Mouse (Mus musculus): ENCODE data around the gene Gm43517. TPM values are rescaled to one million over a fixed set of nuclear protein-coding genes. Genes with fewer than 3 reads are reported as not detected.

Gene Gm43517
- 1 to 10 TPM; 6.2 to 8.5 TPM for total RNA-seq (2021)

DNA sequence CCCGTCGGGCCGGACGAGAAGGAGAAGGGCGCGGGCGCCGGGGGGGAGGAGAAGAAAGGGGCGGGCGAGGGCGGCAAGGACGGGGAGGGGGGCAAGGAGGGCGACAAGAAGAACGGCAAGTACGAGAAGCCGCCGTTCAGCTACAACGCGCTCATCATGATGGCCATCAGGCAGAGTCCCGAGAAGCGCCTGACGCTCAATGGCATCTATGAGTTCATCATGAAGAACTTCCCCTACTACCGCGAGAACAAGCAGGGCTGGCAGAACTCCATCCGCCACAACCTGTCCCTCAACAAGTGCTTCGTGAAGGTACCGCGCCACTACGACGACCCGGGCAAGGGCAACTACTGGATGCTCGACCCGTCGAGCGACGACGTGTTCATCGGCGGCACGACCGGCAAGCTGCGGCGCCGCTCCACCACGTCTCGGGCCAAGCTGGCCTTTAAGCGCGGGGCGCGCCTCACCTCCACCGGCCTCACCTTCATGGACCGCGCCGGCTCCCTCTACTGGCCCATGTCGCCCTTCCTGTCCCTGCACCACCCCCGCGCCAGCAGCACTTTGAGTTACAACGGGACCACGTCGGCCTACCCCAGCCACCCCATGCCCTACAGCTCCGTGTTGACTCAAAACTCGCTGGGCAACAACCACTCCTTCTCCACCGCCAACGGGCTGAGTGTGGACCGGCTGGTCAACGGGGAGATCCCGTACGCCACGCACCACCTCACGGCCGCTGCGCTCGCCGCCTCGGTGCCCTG, at the start of gene Gm43517:
Gene Gm43517 (plus strand): TSS at position 299 of the 755 bp plus-strand sequence.
- peak; percentile 46 to 57 for DNase-seq (ENCODE audit: low spot score in 2 of 2)
- intact Hi-C loops (cut with DNase I) = no loop called here

DNA sequence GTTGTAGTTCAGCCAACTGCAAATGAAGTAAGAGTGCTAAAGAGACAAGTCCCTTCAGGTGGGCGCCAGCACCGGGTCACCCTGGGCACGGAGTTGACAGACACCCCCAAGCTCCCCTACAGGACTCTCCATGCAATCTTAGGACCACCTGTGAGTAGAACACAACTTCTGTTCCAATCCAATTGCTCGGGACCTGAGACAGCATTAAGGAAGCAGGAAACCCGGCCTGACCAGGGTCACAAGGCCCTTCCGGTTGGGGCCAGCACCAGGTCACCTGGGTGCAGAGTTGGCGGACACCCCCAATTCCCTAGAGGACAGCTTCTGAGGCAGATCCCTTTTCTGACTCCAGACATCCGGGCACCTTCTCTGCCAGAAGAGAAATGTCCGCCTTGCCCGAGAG, 35.3 kb upstream of the Gm43517 start:
- intact Hi-C loops (cut with DNase I) = no loop called here
- DNase-seq (ENCODE audit: low spot score in 2 of 2) = no peak

GRCm38 (mm10) chr12:49368931-49369330, 16.0 kb upstream of the Gm43517 start:
- peak in 1 of 2 experiments; percentile 50 for DNase-seq (ENCODE audit: low spot score in 2 of 2)
- intact Hi-C loops (cut with DNase I) = no loop called here

DNA sequence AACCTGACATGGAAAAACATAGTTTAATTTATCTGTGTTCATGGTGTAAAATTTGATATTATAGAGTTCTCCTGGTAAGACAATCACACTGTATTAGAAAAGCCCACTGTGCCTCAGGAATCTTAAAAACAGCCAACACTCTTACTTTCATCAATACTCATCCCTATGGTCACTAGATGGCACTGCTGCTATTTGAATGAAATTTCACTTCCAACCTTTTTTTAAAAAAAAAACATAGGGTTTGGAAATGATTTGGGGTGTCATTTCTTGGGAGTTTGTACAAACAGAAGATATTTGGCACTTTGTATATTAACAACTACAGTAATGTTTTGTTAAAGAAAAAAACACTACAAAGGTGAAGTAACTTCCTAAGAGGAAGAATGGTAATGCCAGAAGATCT, 12.8 kb upstream of the Gm43517 start:
- intact Hi-C loops (cut with DNase I) = loop anchor here (2.0 to 10.0 kb wide), 9 partner anchors 910 to 2003 kb away; partner anchors contain the start of genes G2e3 and Scfd1
- DNase-seq (ENCODE audit: low spot score in 2 of 2) = peak in 1 of 2 experiments; percentile 74

DNA sequence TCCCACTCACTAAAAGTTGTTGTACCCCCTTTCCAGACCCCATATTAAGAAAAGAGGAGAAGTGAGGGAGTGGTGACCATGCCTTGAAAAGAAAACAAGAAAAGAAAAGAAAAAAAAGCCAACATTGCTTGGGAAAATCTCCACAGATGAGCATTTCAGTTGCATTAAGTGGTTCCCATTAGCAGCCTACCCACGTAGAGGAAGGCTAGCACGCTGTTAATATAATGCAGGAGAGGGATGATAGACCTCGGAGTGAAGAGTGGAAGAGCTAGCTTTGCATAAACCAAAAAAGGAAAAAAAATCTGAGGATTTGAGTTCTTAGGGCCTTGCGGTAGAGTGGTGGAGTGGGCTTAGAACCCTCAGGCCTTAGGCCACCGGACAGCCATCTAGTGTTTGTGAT, 11.8 kb upstream of the Gm43517 start:
- peak in 1 of 2 experiments; percentile 11 for DNase-seq (ENCODE audit: low spot score in 2 of 2)
- intact Hi-C loops (cut with DNase I) = loop anchor here (2.0 to 10.0 kb wide), 9 partner anchors 909 to 2002 kb away; partner anchors contain the start of genes G2e3 and Scfd1

- intact Hi-C loops (cut with DNase I) = loop anchor here (2.0 to 10.0 kb wide), 9 partner anchors 908 to 2001 kb away; partner anchors contain the start of genes G2e3 and Scfd1
These were observed 11.0 kb upstream of the Gm43517 start for GRCm38 (mm10) chr12:49373821-49374605.

GRCm38 (mm10) chr12:49374606-49374995, 10.4 kb upstream of the Gm43517 start:
- DNase-seq (ENCODE audit: low spot score in 2 of 2) = peak; percentile 62 to 78
- intact Hi-C loops (cut with DNase I) = loop anchor here (5.0 to 10.0 kb wide), 7 partner anchors 908 to 2000 kb away; partner anchors contain the start of genes G2e3 and Scfd1

More at GRCm38 (mm10) chr12:49373821-49374605, 11.0 kb upstream of the Gm43517 start:
- DNase-seq (ENCODE audit: low spot score in 2 of 2) = peak; percentile 46 to 51

GRCm38 (mm10) chr12:49375427-49376317, 9.3 kb upstream of the Gm43517 start:
- DNase-seq (ENCODE audit: low spot score in 2 of 2) = peak in 1 of 2 experiments; percentile 43
- intact Hi-C loops (cut with DNase I) = loop anchor here (2.0 to 10.0 kb wide), 3 partner anchors 17 to 1999 kb away; partner anchors contain the start of gene Scfd1

DNA sequence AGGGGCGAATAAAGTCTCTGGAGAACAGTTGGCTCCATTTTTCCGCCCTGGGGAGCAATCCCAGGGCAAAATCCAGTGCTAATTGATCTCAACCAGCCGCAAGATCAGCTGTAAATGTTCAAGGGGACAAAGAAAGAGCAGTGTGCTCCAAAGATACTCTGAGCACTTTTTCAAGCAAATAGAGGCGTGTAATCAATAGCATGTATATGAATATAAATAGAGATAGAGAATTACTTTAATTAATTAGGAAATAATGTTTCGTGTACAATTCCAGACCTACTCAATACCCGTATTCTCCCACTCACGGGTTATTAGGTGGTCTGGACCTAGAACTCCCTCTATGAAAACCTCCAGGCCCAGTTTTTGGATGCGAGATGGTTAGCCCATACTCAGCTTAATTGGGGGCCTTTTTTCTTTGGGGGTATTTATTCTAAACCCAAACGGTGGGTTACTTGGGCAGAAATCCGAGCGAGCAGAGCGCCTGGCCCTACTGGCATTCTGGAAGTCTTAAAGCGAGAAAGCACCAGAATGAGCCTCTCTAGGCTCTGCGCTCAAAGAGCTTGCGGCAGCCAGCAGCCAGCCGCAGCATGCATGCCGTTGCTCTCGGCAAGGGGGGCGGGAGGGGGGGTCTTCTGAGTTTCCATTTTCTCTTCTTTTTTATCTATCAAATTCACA, 8.5 kb upstream of the Gm43517 start:
- DNase-seq (ENCODE audit: low spot score in 2 of 2) = peak in 1 of 2 experiments; percentile 47
- intact Hi-C loops (cut with DNase I) = loop anchor here (2.0 to 10.0 kb wide), 3 partner anchors 16 to 1998 kb away; partner anchors contain the start of gene Scfd1

DNA sequence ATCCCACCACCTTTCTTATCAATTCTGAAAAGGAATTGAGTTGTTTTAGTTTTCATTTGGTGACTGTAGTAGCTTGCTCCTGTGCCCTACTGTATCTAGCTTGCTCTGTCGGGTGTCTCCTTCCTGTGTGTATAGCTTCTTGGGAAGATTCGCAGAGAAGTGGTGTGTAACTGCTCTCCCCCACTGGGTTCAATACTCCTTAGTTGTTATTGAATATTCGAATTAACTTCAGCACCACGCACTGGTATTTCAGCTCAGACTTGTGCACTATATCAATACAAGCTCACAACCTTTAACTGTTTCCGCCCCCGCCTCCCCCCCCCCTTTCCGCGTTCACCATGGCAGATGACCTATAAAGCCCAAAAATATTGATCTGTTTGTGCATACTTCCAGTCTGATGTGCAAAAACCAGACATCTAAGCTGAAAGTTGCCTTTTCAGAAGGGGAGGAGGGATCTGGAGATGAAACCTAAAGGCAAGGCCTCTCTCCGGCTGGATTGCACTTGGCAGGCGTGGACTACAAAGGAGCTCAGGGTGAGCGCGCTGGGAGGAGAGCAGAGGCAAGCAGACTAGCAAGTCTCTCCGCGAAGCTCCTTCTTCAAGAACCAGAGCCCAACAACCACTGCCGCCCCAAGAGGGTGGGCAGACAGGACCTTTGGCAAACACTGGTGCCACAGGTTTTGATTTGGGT, 7.5 kb upstream of the Gm43517 start:
- intact Hi-C loops (cut with DNase I) = loop anchor here (2.0 to 10.0 kb wide), 3 partner anchors 15 to 1997 kb away; partner anchors contain the start of gene Scfd1
- peak; percentile 63 to 76 for DNase-seq (ENCODE audit: low spot score in 2 of 2)

- peak in 1 of 2 experiments; percentile 36 for DNase-seq (ENCODE audit: low spot score in 2 of 2)
- intact Hi-C loops (cut with DNase I) = loop anchor here (10.0 kb wide), 2 partner anchors 1736 to 1996 kb away; partner anchors contain the start of gene Scfd1
These were observed 6.1 kb upstream of the Gm43517 start for GRCm38 (mm10) chr12:49378920-49379319.

GRCm38 (mm10) chr12:49379446-49379845, 5.5 kb upstream of the Gm43517 start:
- peak in 1 of 2 experiments; percentile 67 for DNase-seq (ENCODE audit: low spot score in 2 of 2)
- intact Hi-C loops (cut with DNase I) = loop anchor here (10.0 kb wide), 2 partner anchors 1735 to 1995 kb away; partner anchors contain the start of gene Scfd1

GRCm38 (mm10) chr12:49380442-49380841, 4.5 kb upstream of the Gm43517 start:
- intact Hi-C loops (cut with DNase I) = loop anchor here (2.0 kb wide), 1 partner anchor 810 kb away; no protein-coding TSS in a partner anchor
- peak in 1 of 2 experiments; percentile 38 for DNase-seq (ENCODE audit: low spot score in 2 of 2)

- intact Hi-C loops (cut with DNase I) = loop anchor here (2.0 kb wide), 1 partner anchor 810 kb away; no protein-coding TSS in a partner anchor
- DNase-seq (ENCODE audit: low spot score in 2 of 2) = no peak
These were observed 3.9 kb upstream of the Gm43517 start for GRCm38 (mm10) chr12:49381031-49381525.

- DNase-seq (ENCODE audit: low spot score in 2 of 2) = peak; percentile 50 to 73
- intact Hi-C loops (cut with DNase I) = loop anchor here (2.0 kb wide), 2 partner anchors 731 to 809 kb away; no protein-coding TSS in a partner anchor
These were observed 3.1 kb upstream of the Gm43517 start for GRCm38 (mm10) chr12:49381721-49382365.
